27 mouse cellular contexts compared by ENCODE assay signal in the genomic region with DNA sequence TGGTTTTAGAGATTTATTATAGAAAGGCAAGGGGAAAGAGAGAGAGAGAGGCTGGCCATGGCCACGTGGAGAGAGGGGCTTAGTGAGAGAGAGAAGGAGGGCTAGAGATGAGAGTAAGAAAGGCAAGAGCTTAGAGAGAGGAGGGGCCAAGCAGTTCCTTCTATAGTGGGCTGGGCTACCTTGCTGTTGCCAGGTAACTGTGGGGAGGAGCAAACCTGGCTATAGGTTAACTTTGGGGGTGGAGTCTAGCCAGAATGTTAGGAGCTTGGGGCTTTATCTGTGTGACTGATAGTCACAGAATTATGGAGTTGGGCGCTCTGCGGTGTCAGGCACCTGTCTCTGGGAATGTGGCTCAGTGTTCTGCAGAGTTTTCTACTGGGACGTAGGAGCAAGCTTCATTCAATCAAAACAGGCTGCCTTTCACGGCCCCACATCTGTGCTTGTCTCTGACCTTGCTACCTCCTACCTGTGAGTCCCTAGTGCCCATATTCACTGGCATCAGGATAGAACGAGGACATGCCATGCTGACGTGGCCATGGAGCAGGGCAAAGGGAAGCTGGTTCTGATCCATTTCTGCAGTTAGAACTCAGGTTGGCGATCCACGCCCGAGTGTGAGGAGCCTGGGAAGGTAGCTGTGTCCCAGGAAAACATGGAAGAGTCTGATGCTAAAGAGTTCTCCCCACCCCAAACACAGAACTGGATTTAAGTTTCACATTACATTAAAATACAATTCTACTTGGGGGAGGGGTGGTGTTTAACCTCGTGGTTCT. TPM values are rescaled to one million over a fixed set of nuclear protein-coding genes. Genes with fewer than 3 reads are reported as not detected.
A peak's percentile ranks its signal among the peaks of the same experiment; 100 is the strongest.
DNase-seq lines count a peak whose midpoint lies in the region; TF ChIP-seq lines count a peak whose summit lies in the region.
"Had no signal": no experiment of that assay in that cellular context is flagged by ENCODE, and none has a peak within 500 bp of the region (broad histone marks: within the 10 kb centered on the region; RNA-seq: fewer than 3 reads in every experiment).

No protein-coding gene starts in this region.

- 82% methylated on average over 11 of the region's 11 CpGs for WGBS in embryonic facial prominence, embryonic 10.5 days

- no peaks in the 10 kb centered on the region for H3K9me3 ChIP-seq in E14TG2a.4 (ENCODE audit: low read length)
- no peaks in the 10 kb centered on the region for H3K9me3 ChIP-seq in embryonic facial prominence, embryonic 10.5 days
- H3K9me3 ChIP-seq: embryonic facial prominence, embryonic 12.5 days; forebrain, embryonic 13.5 days; forebrain, embryonic 15.5 days; G1E had no signal

- no peak overlapping the region for H3K27ac ChIP-seq in embryonic facial prominence, embryonic 10.5 days (replicated peaks)
- H3K27ac ChIP-seq: embryonic facial prominence, embryonic 12.5 days; forebrain, embryonic 13.5 days; forebrain, embryonic 15.5 days had no signal

- H3K36me3 ChIP-seq in E14TG2a.4 (ENCODE audit: insufficient read depth, low read length): no peaks in the 10 kb centered on the region
- no peaks in the 10 kb centered on the region for H3K36me3 ChIP-seq in embryonic facial prominence, embryonic 10.5 days (replicated peaks)
- H3K36me3 ChIP-seq: embryonic facial prominence, embryonic 12.5 days; forebrain, embryonic 15.5 days; G1E had no signal

- no peak for TF ChIP-seq CTCF in E14TG2a.4 (conservative IDR thresholded peaks at IDR 0.05; ENCODE audit: low read length)

- peaks cover 19% of the 10 kb centered on the region for H3K4me1 ChIP-seq in E14TG2a.4 (replicated peaks; ENCODE audit: low read depth, low read length)
- no peaks in the 10 kb centered on the region for H3K4me1 ChIP-seq in embryonic facial prominence, embryonic 10.5 days
- H3K4me1 ChIP-seq: embryonic facial prominence, embryonic 12.5 days; forebrain, embryonic 13.5 days; forebrain, embryonic 15.5 days had no signal

- no peaks in the 10 kb centered on the region for H3K27me3 ChIP-seq in E14TG2a.4 (ENCODE audit: insufficient read depth, low read length)
- no peaks in the 10 kb centered on the region for H3K27me3 ChIP-seq in embryonic facial prominence, embryonic 10.5 days (replicated peaks; ENCODE audit: low read depth, poor library complexity, severe bottlenecking)
- H3K27me3 ChIP-seq: CH12.LX; embryonic facial prominence, embryonic 12.5 days; forebrain, embryonic 13.5 days; forebrain, embryonic 15.5 days; Patski had no signal

- peak; percentile 69 for DNase-seq in heart, adult 11 months
- no peak for DNase-seq in heart, postnatal 4 days
- peak; percentile 90 for DNase-seq in R1 (ENCODE audit: low read depth, low spot score)
- no peak for DNase-seq in embryonic facial prominence, embryonic 10.5 days (ENCODE audit: low spot score)
- DNase-seq in embryo, embryonic 11 days: no peak
- DNase-seq: adrenal gland, adult 8-10 months; adrenal gland, postnatal 14 days; adrenal gland, postnatal 36 days; B cell, adult 2 months; cerebellum, adult 11-12 months; cerebellum, adult 2 months; cerebellum, adult 9-10 months; cerebellum, postnatal 10 days; cerebellum, postnatal 25 days; forebrain, postnatal 0 days had no signal

- H3K4me3 ChIP-seq in E14TG2a.4 (replicated peaks; ENCODE audit: low read length): peak overlapping the region; percentile 20; the same call in 1 of the 2 replicates
- no peak overlapping the region for H3K4me3 ChIP-seq in embryonic facial prominence, embryonic 10.5 days
- H3K4me3 ChIP-seq: embryonic facial prominence, embryonic 12.5 days; forebrain, embryonic 13.5 days; forebrain, embryonic 15.5 days had no signal

RNA-seq across cellular contexts. Expression of gene Fetub, which starts 13.5 kb away (rescaled TPM):
- total RNA-seq in heart, postnatal 4 days (2021): not detected
- polyA plus RNA-seq in embryonic facial prominence, embryonic 10.5 days (2016; fragmentation: Nextera tagmentation; extraction: Ambion mirVana): not detected in 2 replicates
- total RNA-seq: forebrain, postnatal 0 days had no signal
- polyA plus RNA-seq: activated CD4-positive, CD25-positive, alpha-beta regulatory T cell, adult 4 months; CD4-positive, CD25-positive, alpha-beta regulatory T cell, adult 4 months; cerebellum, adult 2 months; embryonic facial prominence, embryonic 12.5 days; forebrain, embryonic 11.5 days; forebrain, embryonic 13.5 days; forebrain, embryonic 15.5 days had no signal

RNA-seq across cellular contexts. Expression of gene Hrg, which starts 19.3 kb away (rescaled TPM):
- total RNA-seq in heart, postnatal 4 days (2021): not detected
- polyA plus RNA-seq in embryonic facial prominence, embryonic 10.5 days (2016; fragmentation: Nextera tagmentation; extraction: Ambion mirVana): 0.16 TPM in 1 of 2 replicates, not detected in the other
- total RNA-seq: CH12.LX; forebrain, postnatal 0 days; G1E had no signal
- polyA plus RNA-seq: activated CD4-positive, CD25-positive, alpha-beta regulatory T cell, adult 4 months; CD4-positive, CD25-positive, alpha-beta regulatory T cell, adult 4 months; cerebellum, adult 2 months; cortical plate, adult 2 months; embryonic facial prominence, embryonic 12.5 days; embryonic facial prominence, embryonic 14.5 days; forebrain, embryonic 15.5 days; forebrain, postnatal 0 days; G1E; Patski had no signal

RNA-seq across cellular contexts. Expression of gene Ahsg, which starts 40.5 kb away (rescaled TPM):
- 1 to 10 TPM; 8.6 to 9.8 TPM for total RNA-seq in heart, postnatal 4 days (2021)
- not detected in 2 replicates for polyA plus RNA-seq in embryonic facial prominence, embryonic 10.5 days (2016; fragmentation: Nextera tagmentation; extraction: Ambion mirVana)
- total RNA-seq: CH12.LX; forebrain, postnatal 0 days had no signal
- polyA plus RNA-seq: activated CD4-positive, CD25-positive, alpha-beta regulatory T cell, adult 4 months; CD4-positive, CD25-positive, alpha-beta regulatory T cell, adult 4 months; cerebellum, adult 2 months; cortical plate, adult 2 months; embryonic facial prominence, embryonic 12.5 days; embryonic facial prominence, embryonic 14.5 days; forebrain, embryonic 11.5 days; forebrain, embryonic 13.5 days; forebrain, embryonic 15.5 days; forebrain, postnatal 0 days; Patski had no signal

Comparison
In these comparisons a context has a peak if more than half of its experiments do, and no peak if none do; other contexts are left out.
1. DNase-seq: peak in heart, adult 11 months (single experiment) and R1 (single experiment); none in heart, postnatal 4 days (single experiment), embryonic facial prominence, embryonic 10.5 days (single experiment) and embryo, embryonic 11 days (single experiment).